Comparison of ENCODE assay signal across 15 mouse cellular contexts in the genomic region with DNA sequence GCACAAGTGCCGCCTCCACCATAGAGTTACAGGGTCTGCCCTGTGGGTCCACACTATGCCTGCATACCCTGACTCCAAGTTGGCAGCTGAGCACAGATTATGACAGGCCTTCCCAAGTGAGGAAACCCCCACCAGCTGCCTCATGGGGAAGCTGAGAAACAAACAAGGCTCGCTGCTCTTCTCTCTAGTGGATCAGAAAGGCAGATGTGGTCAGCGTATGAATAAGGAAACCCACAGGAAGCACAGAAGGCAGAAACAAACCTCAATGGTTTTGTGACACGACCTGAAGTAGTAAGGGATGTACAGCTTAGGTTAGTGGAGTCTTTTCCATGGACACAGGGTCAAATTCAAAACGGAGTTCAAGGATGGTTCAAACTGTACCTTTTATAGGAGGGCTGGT.
"Had no signal": no experiment of that assay in that cellular context is flagged by ENCODE, and none has a peak within 500 bp of the region (broad histone marks: within the 10 kb centered on the region; RNA-seq: fewer than 3 reads in every experiment).

No protein-coding gene starts in this region.

- DNase-seq: gastrocnemius, postnatal 14 days; gastrocnemius, postnatal 36 days; heart, adult 18-20 months; heart, postnatal 10 days; heart, postnatal 4 days; kidney, adult 11 months; kidney, adult 2 months; kidney, adult 9 months; kidney, postnatal 14 days; kidney, postnatal 36 days; layer of hippocampus, adult 9-11 months; liver had no signal

- ATAC-seq: hindbrain, postnatal 0 days; intestine, embryonic 16.5 days; liver, embryonic 12.5 days had no signal
